Mouse (Mus musculus): ENCODE measurements at regions not wholly inside any gene's neighbourhood (a gene's known extent, or its start where the extent isn't known, plus 50 kb on each side); places are given as distances from the start of the nearest gene placed in this dataset.

DNA sequence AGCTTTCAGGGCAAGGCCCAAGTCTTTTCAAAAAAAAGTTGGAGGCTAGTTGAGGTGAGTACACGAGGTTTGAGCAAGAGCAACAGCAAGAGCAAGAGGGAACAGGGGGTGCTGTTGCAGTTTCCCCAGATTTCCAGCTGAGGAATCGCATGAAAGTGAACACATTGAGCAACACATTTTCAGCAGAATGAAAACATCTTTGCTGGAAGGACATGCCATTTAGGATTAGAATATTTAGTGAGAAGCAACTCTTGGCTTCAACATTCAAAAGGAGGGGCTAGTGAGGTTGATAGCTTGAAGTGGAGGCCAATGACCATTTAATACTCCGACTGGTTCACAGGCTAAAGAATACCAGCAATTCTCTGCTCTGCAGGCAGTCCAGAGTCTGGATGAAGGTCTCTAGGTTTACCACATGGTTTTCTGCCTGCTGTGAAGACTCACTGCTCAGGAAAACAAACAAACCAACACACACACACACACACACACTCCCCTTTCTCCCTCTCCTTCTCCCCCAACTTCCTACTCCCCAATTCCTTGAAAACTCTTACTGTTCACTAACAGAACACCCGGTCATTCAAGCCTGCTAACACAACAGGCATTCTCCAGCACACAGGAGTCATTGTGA is 278.5 kb downstream of the Abcc12 start:
- TF ChIP-seq POLR2A (IDR thresholded peaks at IDR 0.05; ENCODE audit: borderline replicate concordance, control insufficient read depth, low read depth, low read length) (no peak), CTCF (IDR thresholded peaks at IDR 0.05; ENCODE audit: control insufficient read depth, insufficient read depth, low read length) (no peak)

Data from bone marrow, adult 2 months (tissue).